Mouse (Mus musculus) cerebellum, postnatal 36 days (tissue): ENCODE measurements around the gene Atp13a3.
"Not testable (repeated sequence)": the region's sequence is repeated elsewhere in the genome, so short reads cannot be mapped to it uniquely, and the experiment has no call there.

ENCODE experiments used
- DNase-seq, 2 experiments: peaks; one replicate each; pipeline ENCODE4 v3.0.0; 2021 to 2022; ENCODE audit warnings: mixed read lengths in 2 of 2

Atp13a3 gene

DNA sequence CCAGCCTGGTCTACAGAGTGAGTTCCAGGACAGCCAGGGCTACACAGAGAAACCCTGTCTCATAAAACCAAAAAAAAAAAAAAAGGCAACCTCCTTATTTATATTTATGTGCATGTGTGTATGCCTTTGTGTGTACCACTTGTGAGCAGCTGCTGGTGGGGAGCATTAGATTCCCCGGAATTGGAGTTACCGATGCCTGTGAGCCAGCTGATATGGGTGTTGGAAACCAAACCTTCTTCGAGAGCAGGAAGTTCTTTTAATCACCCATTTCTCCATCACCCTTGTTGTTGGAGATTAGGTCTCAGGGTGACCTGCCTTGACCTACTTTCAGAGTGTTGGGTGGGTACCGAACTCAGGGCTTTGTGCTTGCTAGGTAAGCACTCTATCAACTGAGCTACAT lies 5.1 kb upstream of the Atp13a3 start:
- DNase-seq = no peak

- DNase-seq = no peak
These were observed 1.7 kb upstream of the Atp13a3 start for GRCm38 (mm10) chr16:30407513-30407912.

GRCm38 (mm10) chr16:30403528-30403927 lies 2.2 kb downstream of the Atp13a3 start:
- no peak for DNase-seq

GRCm38 (mm10) chr16:30397127-30398057 lies 8.4 kb downstream of the Atp13a3 start:
- DNase-seq = no peak

DNA sequence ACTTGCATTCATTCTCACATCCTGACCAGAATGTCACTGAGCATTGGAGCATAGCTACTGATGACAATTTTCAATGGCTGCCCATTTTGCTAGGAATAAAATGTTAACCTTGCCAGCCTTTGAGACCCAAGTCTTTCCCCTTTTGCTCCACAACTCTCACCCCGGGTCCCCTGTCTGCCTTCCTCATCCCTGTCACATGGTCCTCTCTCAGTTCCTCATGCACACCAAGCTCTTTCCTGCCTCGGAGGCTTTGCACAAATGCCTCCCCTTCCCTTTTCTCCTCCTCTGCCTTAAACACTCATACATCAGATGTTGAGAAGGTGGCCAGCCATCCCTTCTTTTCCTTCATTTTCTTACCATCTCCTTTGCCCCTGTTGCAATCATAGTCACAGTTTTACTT lies 10.6 kb downstream of the Atp13a3 start:
- DNase-seq = no peak

DNA sequence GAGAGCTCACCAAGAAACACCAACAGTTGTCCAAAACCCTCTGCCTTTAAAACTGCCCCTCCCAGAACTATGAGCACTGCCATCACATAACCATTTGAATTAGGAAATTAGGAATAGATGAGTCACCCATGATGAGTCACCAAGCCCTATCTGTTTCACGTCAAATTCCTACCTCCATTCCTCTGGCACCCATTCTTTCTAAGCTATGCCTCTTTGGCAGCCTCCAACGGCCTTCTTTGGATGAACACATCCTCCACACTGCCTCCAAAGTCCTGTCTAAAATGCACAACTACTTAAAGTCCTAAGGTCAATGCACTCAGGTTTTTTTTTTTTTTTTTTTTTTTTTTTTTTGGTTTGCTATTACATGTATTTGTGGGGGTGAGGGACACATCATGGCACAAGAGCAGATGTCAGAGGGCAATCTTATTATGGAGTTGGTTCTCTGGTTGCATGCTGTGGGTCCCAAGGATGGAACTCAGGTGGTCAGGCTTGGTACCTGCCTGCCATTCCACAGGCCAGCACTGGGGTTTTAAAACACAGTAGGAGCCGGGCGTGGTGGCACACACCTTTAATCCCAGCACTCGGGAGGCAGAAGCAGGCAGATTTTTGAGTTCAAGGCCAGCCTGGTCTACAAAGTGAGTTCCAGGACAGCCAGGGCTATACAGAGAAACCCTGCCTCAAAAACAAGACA lies 15.0 kb downstream of the Atp13a3 start:
- DNase-seq = no peak

DNA sequence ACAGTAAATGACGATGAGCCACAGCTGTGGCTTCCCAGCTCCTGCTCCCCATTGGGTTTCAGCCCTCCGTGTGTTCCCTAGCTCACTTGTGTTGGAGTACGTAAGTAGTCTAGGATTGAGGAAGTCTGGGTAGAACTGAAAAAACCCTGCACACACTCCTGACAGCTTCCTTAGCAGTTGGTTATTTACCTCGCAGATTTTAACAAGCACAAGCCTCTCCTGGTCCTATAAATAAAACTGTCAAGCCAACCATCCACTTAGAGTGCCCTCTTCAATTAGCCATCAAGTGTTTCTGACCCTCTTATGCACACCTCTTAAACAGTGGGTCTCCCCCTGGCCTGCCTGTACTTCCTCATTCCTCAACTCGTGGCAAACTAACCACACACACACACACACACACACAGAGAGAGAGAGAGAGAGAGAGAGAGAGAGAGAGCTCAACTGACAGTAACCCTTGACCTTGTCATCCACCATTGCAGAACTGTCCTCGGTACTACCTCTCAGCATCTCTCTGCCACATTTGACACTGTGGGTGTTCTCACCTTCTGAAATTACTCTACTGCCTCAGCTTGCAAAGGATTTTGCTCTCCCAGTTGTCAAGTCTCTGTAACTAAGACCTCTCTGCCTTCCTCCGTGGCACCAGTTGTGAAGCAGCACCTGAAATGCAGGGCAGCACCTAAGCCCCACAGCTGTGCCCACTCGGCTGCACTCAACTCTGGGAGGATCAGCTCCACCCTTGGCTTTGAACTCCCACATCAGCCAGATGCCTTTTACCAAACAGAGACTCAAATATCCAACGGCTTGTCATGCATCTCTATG lies 15.7 kb downstream of the Atp13a3 start:
- DNase-seq = no peak

DNA sequence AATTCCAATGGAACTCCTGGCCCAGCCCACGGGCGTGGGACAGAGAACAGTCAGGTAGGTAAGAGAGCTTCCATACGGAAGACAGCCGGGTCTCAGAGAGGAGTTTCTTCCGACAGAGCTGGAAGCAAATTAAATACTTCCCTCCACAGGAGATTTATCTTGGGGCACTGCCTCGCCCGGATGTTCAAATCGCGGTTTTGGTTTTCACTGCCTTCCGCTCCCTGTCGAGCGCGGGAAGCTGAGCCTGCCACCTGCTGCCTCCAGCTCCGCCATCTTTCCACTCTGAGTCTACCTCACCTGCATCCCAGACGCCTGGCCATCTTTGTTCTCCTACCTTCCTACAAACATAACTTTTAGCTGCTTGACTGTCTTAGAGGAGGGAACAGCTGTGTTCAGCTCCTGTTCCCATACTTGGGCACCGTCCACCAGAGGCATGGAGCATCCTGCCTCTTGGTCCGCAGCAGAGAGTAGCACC lies 16.5 kb downstream of the Atp13a3 start:
- peak; percentile 29 for DNase-seq

GRCm38 (mm10) chr16:30388522-30389209 lies 17.1 kb downstream of the Atp13a3 start:
- DNase-seq = peak; percentile 81 to 89

DNA sequence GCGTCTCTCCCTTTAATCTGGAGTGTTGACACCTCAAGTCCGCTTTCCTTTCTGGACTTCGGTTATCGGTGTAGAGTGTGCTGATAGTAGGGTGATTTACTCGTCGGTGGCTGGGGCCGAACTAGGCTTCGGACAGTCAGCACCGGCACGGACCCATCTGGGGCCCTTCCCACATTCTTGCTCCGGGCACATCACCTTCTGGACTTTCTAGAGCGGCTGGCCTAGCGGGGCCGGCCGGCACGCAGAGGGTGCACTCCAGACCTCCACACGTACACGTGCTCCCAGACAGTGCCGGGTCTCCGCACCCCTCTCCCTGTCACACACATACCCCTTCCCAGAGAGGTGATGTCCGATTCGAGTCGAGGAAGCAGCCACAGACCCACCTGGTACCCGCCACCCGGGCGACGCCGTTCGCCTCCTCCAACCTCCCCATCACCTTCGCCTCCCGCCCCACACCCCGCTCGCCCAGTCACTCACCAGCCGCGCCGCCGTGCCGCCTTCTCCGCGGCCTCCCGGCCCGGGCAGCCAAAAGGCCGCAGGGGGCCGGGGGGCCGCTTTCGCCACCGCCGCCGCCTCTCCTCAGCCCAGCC lies 17.8 kb downstream of the Atp13a3 start:
- peak; percentile 44 for DNase-seq

- DNase-seq = no peak
These were observed 18.8 kb downstream of the Atp13a3 start for GRCm38 (mm10) chr16:30386911-30387439.

- no peak for DNase-seq
These were observed 20.2 kb downstream of the Atp13a3 start for GRCm38 (mm10) chr16:30385531-30385930.

DNA sequence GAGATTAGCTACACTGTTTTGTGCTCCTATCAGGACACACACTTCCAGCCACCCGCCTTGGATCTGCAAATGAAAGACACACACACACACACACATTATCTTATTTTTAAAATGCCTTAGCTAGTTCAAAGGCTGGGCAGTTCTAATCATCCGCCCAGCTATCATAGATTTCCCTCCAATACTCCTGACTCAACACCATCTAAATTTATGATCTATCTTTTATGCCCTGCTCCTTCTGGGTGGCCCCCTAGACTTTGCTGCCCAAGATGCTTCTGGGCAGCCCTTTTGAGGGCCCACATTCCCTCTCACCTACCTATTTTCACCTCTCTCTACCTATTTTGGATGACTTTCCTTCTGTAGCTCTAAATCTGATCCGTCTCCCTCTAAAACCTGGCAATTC lies 29.5 kb downstream of the Atp13a3 start:
- DNase-seq = no peak

- no peak for DNase-seq
These were observed 30.8 kb downstream of the Atp13a3 start for GRCm38 (mm10) chr16:30374927-30375326.

GRCm38 (mm10) chr16:30374266-30374665 lies 31.5 kb downstream of the Atp13a3 start:
- DNase-seq = peak in 1 of 2 experiments; percentile 51

DNA sequence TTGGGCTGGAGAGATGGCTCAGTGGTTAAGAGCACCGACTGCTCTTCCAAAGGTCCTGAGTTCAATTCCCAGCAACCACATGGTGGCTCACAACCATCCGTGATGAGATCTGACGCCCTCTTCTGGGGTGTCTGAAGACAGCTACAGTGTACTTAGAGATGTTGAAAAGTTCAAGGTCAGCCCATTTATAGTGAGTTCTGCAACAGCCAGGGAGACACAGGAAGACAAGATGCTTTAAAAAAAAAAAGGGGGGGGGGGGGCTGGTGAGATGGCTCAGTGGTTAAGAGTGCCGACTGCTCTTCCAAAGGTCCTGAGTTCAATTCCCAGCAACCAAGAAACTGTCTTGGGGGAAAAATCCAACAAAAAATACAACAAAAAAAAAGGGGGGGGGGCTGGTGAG lies 32.5 kb downstream of the Atp13a3 start:
- DNase-seq = not testable (repeated sequence)

DNA sequence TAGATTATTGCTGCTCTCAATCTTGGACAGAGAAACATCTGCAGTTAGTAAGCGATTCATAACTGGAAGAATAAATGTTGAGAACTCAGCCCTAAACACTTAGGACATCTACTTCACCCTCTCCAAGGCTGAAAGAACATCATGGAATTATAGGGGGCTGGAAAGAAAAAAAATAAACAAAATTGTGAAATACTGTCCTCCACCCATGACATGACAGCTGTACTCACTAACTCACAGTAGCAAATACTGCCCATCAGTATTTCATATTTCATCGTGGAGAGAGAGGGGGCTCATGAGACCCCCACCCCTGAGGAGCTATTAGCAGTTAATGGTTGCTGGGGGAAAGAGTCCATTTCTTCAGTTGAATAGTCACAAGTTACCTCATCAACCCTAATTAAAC lies 38.4 kb downstream of the Atp13a3 start:
- no peak for DNase-seq

GRCm38 (mm10) chr16:30364604-30365003 lies 41.2 kb downstream of the Atp13a3 start:
- DNase-seq = no peak

DNA sequence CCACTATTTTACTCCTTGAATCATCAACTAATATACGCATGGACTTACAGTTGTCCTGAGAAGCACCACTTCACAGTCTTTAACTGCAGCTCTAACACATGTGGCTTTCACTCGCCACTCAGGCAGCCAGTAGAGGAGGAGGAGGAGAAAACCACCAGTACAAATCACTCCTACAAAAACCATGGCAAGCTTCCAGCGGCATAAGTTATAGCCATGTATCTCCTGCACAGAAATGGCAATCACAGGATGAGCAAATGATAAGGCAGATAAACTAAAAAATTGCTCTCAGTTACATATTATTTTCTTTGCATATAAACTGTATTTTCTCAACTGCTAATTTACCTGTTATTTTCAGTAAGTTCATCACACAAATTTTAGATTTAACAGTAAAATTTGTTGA lies 43.2 kb downstream of the Atp13a3 start:
- DNase-seq = no peak

DNA sequence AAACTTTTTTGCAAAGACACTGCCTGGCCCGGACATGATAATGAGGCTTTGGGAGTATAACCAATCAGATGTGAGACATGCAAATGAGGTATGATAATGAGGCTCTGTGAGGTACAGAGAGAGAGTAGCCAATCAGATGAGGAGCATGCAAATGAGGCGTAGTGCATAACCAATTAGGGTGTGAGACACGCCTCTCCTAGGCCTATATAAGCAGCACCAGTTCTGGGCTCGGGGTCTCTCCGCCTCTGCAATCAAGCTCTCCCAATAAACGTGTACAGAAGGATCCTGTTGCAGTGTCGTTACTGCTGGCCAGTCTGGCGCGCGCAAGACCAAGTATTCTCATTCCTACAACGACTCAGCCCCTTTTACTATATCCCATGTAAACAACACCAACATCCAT lies 52.3 kb downstream of the Atp13a3 start:
- not testable (repeated sequence) for DNase-seq

DNA sequence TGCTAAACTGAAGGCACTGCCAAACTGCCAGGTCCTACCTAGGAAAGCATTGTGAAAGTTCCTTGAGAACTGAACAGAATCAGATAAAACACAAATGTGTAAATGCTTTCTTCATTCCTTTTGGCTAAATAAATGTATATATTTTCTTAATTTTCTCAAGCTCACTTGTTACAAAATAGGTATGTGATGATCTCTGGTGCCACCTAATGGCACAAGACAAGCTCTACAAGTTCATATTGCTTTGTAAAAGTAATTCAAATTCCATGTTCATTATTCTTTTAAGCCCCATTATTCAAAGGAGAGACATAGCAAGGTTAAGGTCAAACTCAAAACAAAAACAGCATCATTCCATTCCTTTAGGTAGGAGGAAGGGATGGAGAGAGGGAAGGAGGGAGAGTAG lies 91.5 kb downstream of the Atp13a3 start:
- no peak for DNase-seq

GRCm38 (mm10) chr16:30310647-30311046 lies 95.1 kb downstream of the Atp13a3 start, which contains the start of gene Gp5:
TSS of gene Gp5 (minus strand) at chr16:30310779.
- DNase-seq = no peak
